Mouse (Mus musculus) spleen, adult 2 months (tissue): Measurements from ENCODE around the gene Lrrc25. TPM values are rescaled to one million over a fixed set of nuclear protein-coding genes. Genes with fewer than 3 reads are reported as not detected.

Experiments used
- DNase-seq, 2 experiments: peaks; one replicate each; pipeline versions ENCODE4 v3.0.0 to v3.0.0-alpha.2; 2012 to 2021; ENCODE audit warnings: low spot score in 2 of 2, low read depth in 1 of 2
- H3K27ac ChIP-seq: fragments of 200-500 bp; 2 replicates; pipeline ENCODE4 v1.5.1; 2012; ENCODE audit warnings: low read length, inconsistent platforms; ENCODE audit not compliant: insufficient read depth
- H3K27me3 ChIP-seq: fragments of 200-500 bp; 2 replicates; pipeline ENCODE4 v1.6.1; 2012; ENCODE audit warnings: mild to moderate bottlenecking, moderate library complexity, low read length, inconsistent platforms; ENCODE audit not compliant: control insufficient read depth, insufficient read depth
- H3K36me3 ChIP-seq: fragments of 200-500 bp; 2 replicates; pipeline ENCODE4 v1.6.1; 2012; ENCODE audit warnings: mild to moderate bottlenecking, low read length, inconsistent platforms; ENCODE audit not compliant: control insufficient read depth, insufficient read depth
- H3K4me1 ChIP-seq: fragments of 200-500 bp; 2 replicates; pipeline ENCODE4 v1.6.1; 2011; ENCODE audit warnings: inconsistent platforms; ENCODE audit not compliant: control insufficient read depth, insufficient read depth, insufficient read length
- H3K4me3 ChIP-seq: fragments of 200-500 bp; 2 replicates; pipeline ENCODE4 v1.5.1; 2011; ENCODE audit warnings: mild to moderate bottlenecking, inconsistent platforms; ENCODE audit not compliant: insufficient read depth, insufficient read length; ENCODE audit errors: extremely low read depth
- CTCF ChIP-seq: fragments of 200-500 bp; IDR thresholded peaks from 2 replicates; pipeline ENCODE4 v1.5.1; 2011; ENCODE audit warnings: mild to moderate bottlenecking, inconsistent platforms; ENCODE audit not compliant: insufficient read depth, insufficient read length, insufficient replicate concordance; ENCODE audit errors: extremely low read depth
- POLR2A ChIP-seq: fragments of 200-500 bp; IDR thresholded peaks from 2 replicates; pipeline ENCODE4 v1.6.1; 2011; ENCODE audit warnings: low read depth, low read length, inconsistent platforms
- WGBS: fragments of 180-500 bp; shearing (Covaris S2); methylation state at CpG from one replicate; pipeline ENCODE4 v1.1.7; 2018; 5-methylcytosine and 5-hydroxymethylcytosine counted together
- polyA plus RNA-seq: library from polyadenylated mRNA; depleted of rRNA; stranded (reverse); fragments of >200 nt; gene quantifications from 2 replicates; pipeline ENCODE4 v1.2.3, GENCODE M21; 2012

The Lrrc25 gene
- polyA plus RNA-seq, 1 experiment = 41.6 TPM

GRCm38 (mm10) chr8:70647343-70648163 lies 31.6 kb downstream of the Lrrc25 start:
- 88% methylated on average over 8 of the region's 8 CpGs for WGBS
- no peak for DNase-seq
- H3K4me3 ChIP-seq = no peak overlapping the region
- H3K27ac ChIP-seq = no peak overlapping the region
- no peaks in the 10 kb centered on the region for H3K27me3 ChIP-seq
- H3K36me3 ChIP-seq = peaks cover 7% of the 10 kb centered on the region
- TF ChIP-seq CTCF (no peak), POLR2A (no peak)
- H3K4me1 ChIP-seq = no peaks in the 10 kb centered on the region

GRCm38 (mm10) chr8:70648164-70648442 lies 32.1 kb downstream of the Lrrc25 start:
- H3K36me3 ChIP-seq = peaks cover 7% of the 10 kb centered on the region
- no peaks in the 10 kb centered on the region for H3K4me1 ChIP-seq
- 44% methylated on average over 1 of the region's 1 CpGs for WGBS
- TF ChIP-seq CTCF (no peak), POLR2A (no peak)
- no peak for DNase-seq
- H3K4me3 ChIP-seq = no peak overlapping the region
- H3K27me3 ChIP-seq = no peaks in the 10 kb centered on the region
- H3K27ac ChIP-seq = no peak overlapping the region

DNA sequence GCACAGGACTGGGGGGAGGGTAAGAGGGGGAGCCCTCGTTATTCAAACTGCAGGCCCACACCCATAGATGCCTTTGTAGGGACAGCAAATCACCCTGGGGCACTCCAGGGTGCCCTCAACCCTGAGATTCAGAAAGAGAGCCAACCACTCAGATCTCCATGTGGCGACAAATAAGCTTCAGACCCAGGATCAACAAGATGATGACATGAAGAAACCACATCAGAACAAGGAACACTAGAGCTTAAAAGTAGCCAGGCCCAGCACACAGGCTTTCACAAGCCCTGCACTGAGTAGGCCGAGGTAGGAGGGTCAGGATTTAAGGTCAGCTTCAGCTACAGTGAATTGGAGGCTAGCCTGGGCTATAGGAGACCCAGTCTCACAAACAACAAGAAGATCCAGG lies 33.0 kb downstream of the Lrrc25 start:
- peaks cover 7% of the 10 kb centered on the region for H3K36me3 ChIP-seq
- H3K4me3 ChIP-seq = no peak overlapping the region
- H3K27me3 ChIP-seq = no peaks in the 10 kb centered on the region
- peaks cover 3% of the 10 kb centered on the region; the same call in 1 of the 2 replicates for H3K4me1 ChIP-seq
- WGBS = 81% methylated on average over 3 of the region's 3 CpGs
- DNase-seq = no peak
- no peak overlapping the region for H3K27ac ChIP-seq
- TF ChIP-seq CTCF (no peak), POLR2A (no peak)

DNA sequence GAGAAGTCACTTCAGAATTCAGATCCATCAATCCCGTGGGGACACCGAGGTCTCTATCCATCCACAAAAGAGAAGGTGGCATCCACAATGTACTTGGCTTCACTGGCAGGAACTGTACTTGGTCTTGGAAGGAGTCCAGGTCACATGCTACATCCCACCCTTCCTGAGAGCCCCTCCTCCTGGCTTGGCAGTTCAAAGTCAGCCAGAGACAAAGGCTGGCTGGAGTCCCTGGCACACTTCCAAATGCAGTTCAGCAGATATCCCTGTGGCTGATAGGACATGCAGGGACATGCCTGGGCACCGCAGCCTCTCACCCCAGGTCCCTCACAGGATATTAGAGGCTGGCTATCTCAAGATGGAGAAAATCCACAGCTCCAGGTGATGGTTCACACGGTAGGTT lies 33.4 kb downstream of the Lrrc25 start:
- H3K27ac ChIP-seq = no peak overlapping the region
- DNase-seq = no peak
- H3K27me3 ChIP-seq = no peaks in the 10 kb centered on the region
- H3K4me1 ChIP-seq = peaks cover 5% of the 10 kb centered on the region
- no peak overlapping the region for H3K4me3 ChIP-seq
- WGBS = 61% methylated on average over 4 of the region's 4 CpGs
- TF ChIP-seq POLR2A (no peak), CTCF (no peak)
- H3K36me3 ChIP-seq = peaks cover 7% of the 10 kb centered on the region

- Histone ChIP-seq H3K36me3 (peaks cover 7% of the 10 kb centered on the region), H3K4me3 (no peak overlapping the region), H3K27me3 (no peaks in the 10 kb centered on the region), H3K27ac (no peak overlapping the region), H3K4me1 (peaks cover 8% of the 10 kb centered on the region)
- no peak for DNase-seq
- 97% methylated on average over 17 of the region's 17 CpGs for WGBS
- TF ChIP-seq POLR2A = no peak
- no peak for TF ChIP-seq CTCF
Observed at GRCm38 (mm10) chr8:70650351-70650750, 34.4 kb downstream of the Lrrc25 start.

DNA sequence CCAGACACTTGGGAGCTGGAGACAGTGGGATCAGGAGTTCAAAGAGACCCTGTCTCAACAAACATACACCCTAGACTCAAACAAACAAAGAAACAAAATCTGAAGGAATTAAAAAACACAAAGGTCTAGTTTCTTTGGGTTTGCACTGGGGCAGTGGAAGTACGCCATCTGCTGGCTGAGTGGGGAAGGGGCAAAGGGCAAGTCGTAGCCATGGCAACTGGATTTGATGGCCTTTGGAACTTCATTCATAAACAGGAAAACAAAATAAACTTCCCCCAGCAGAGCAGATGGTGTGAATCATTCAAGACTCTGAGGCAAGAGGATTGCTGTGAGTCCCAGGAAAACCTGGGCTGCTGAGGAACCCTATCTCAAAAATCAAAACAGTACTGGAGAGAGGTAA lies 37.3 kb downstream of the Lrrc25 start:
- Histone ChIP-seq H3K27me3 (no peaks in the 10 kb centered on the region), H3K4me1 (peaks cover 8% of the 10 kb centered on the region), H3K36me3 (peaks cover 7% of the 10 kb centered on the region), H3K4me3 (no peak overlapping the region), H3K27ac (no peak overlapping the region)
- peak; percentile 59 to 63 for DNase-seq
- WGBS = 53% methylated on average over 2 of the region's 2 CpGs
- TF ChIP-seq POLR2A (no peak), CTCF (peak; percentile 77; the same call in 1 of the 2 replicates)

DNA sequence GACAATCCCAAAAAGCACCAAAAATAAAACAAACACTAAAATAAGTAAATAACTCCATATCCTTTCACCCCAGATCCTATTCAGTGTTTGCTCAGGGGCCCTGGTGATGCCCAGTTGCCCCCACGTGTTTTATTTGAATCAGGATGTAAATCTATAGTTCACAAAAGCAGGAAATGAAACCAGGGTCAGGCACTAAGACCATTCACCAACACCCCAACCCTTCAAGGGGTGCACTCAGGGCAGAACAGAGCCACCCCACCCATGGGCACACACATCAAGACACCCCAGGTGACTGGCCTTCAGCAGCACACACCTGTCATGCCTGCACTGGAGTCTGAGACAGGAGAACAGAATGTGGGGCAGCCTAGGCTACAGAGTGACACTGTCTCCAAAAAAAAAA lies 38.2 kb downstream of the Lrrc25 start:
- no peak overlapping the region for H3K4me3 ChIP-seq
- 36% methylated on average over 1 of the region's 1 CpGs for WGBS
- TF ChIP-seq CTCF (no peak), POLR2A (no peak)
- H3K4me1 ChIP-seq = peaks cover 8% of the 10 kb centered on the region
- peak; percentile 44 to 58 for DNase-seq
- peak overlapping the region; percentile 82 for H3K27ac ChIP-seq
- peaks cover 7% of the 10 kb centered on the region for H3K36me3 ChIP-seq
- H3K27me3 ChIP-seq = no peaks in the 10 kb centered on the region
